In the genomic region with DNA sequence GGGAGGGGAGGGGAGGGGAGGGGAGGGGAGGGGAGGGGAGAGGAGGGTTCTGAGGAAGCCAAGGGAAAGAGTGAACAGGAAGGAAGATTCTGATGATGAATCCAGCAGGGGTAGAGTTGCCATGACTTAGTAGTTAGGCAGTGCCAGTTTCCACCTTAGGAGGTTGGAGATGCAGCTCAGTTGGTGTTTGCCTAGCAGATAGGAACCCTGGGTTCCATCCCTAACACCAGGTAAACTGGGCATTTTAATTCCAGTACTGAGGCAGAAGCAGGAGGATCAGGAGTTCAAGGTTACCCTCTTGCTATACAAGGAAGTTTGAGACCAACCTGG, we compare ENCODE assay signal across 14 mouse cellular contexts.
"Had no signal": no experiment of that assay in that cellular context is flagged by ENCODE, and none has a peak within 500 bp of the region (broad histone marks: within the 10 kb centered on the region; RNA-seq: fewer than 3 reads in every experiment).

No protein-coding gene starts in this region.

- H3K27me3 ChIP-seq: kidney, embryonic 15.5 days; limb, embryonic 15.5 days; midbrain, embryonic 12.5 days; neural tube, embryonic 13.5 days had no signal

- DNase-seq: kidney, postnatal 14 days; layer of hippocampus, postnatal 36 days; lung, adult 18-20 months; lung, postnatal 10 days; lung, postnatal 4 days; right cerebral cortex, postnatal 25 days; thymus, adult 2 months; thymus, postnatal 25 days had no signal

- ATAC-seq: inflammation-experienced regulatory T-cells, adult 6 months; midbrain, embryonic 16.5 days had no signal

- H3K9ac ChIP-seq: kidney, embryonic 15.5 days; limb, embryonic 15.5 days; midbrain, embryonic 12.5 days had no signal

- H3K36me3 ChIP-seq: kidney, embryonic 15.5 days; limb, embryonic 15.5 days; midbrain, embryonic 12.5 days; neural tube, embryonic 13.5 days had no signal

- H3K27ac ChIP-seq: limb, embryonic 15.5 days had no signal

- H3K9me3 ChIP-seq: kidney, embryonic 15.5 days; limb, embryonic 15.5 days; midbrain, embryonic 12.5 days; neural tube, embryonic 13.5 days had no signal
